Mouse (Mus musculus) effector memory CD4-positive, alpha-beta T cell, adult 5 months (primary cell): ENCODE measurements around the gene Sycp2l. TPM values are rescaled to one million over a fixed set of nuclear protein-coding genes. Genes with fewer than 3 reads are reported as not detected.

Source experiments
- polyA plus RNA-seq: library from polyadenylated mRNA; unstranded; fragments of 100-300 nt; shearing (Covaris generic); gene quantifications from one replicate; pipeline ENCODE4 v1.2.1, GENCODE M21; 2017

Sycp2l gene
- not detected for polyA plus RNA-seq

DNA sequence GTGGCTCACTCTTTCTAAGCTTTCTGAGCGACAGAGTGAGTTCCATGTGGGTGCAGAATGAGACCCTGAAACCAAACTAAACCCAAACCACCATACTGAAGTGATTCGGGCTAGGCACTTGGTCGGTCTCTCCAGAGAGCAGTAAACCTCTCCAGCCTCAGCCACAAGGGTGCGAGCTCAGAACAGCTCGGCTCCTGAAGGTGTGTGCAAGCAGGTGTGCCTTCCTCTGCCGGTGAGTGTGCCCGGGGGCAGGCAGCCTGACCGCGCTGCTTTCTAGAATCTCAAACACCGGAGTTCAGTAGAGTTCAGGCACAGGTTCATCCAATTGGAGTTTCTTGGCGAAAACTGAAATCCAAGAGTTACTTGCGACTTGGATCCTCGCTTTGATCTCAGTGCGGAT is at the start of gene Sycp2l:
Sycp2l (plus strand) TSS at position 368 of the 400 bp plus-strand sequence.

DNA sequence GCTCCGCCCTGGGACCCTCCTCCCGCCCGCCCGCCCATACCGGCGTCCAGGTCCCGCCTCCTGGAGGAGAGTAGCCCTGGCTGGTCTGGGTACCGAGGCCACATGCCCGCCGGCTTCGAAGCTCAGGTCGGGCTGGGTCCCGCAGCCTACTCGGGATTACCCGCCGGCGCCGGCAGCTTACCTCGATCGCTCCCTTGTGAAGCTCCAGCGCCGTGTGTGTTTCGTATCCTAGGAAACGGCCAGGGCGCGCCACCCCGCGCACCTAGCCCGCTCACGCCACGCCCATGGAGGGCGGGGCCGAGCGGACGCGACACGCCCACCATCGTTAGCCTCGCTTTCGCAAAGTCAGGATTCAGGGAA is 34.7 kb upstream of the Sycp2l start, which contains the start of gene Mak:
Mak (minus strand) TSS at position 286 of the 360 bp plus-strand sequence.

GRCm38 (mm10) chr13:41110935-41111334 is 3.2 kb upstream of the Sycp2l start, which contains the start of gene Gcm2:
TSS of gene Gcm2 (minus strand) at chr13:41111035.

GRCm38 (mm10) chr13:41220304-41220834 is 106.3 kb downstream of the Sycp2l start, which contains the start of gene Elovl2:
TSS of gene Elovl2 (minus strand) at chr13:41220405.

Other genes with a start within 250 kb of the Sycp2l start
- 79.8 TPM for gene Pak1ip1, start 113.3 kb upstream of the Sycp2l start, polyA plus RNA-seq
- 78.7 TPM for gene Tmem14c, start 98.0 kb upstream of the Sycp2l start, polyA plus RNA-seq
- gene Mak, start 34.6 kb upstream of the Sycp2l start, polyA plus RNA-seq = not detected
- not detected for gene Gcm2, start 3.3 kb upstream of the Sycp2l start, polyA plus RNA-seq
- not detected for gene Elovl2, start 106.1 kb downstream of the Sycp2l start, polyA plus RNA-seq
- gene Smim13, start 135.5 kb downstream of the Sycp2l start, polyA plus RNA-seq = 9.9 TPM
- gene Gm17364, start 159.7 kb downstream of the Sycp2l start, polyA plus RNA-seq = not detected